ENCODE assay signal across 24 mouse cellular contexts in the genomic region with DNA sequence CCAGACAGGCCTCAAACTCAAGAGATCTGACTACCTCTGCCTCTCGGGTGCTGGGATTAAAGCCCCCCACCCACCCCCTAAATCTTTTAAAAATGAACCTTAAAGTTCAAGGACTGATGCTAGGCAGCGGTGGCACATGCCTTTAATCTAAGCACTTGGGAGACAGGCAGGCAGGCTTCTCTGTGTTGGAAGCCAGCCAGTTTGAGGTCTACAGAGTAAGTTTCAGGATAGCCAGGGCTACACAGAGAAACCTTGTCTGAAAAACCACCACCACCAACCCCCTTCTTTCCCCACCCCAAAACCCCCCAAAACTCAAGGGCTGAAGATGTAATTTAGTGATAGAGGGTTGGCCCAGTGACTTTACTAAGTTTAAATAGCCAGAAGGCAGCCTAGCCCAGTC.
"Had no signal": no experiment of that assay in that cellular context is flagged by ENCODE, and none has a peak within 500 bp of the region (broad histone marks: within the 10 kb centered on the region; RNA-seq: fewer than 3 reads in every experiment).

No protein-coding gene starts in this region.

- H3K27ac ChIP-seq: hindbrain, embryonic 12.5 days; hindbrain, embryonic 14.5 days; kidney, embryonic 15.5 days; kidney, postnatal 0 days; limb, embryonic 13.5 days; limb, embryonic 15.5 days; liver, embryonic 12.5 days; liver, embryonic 14.5 days had no signal

- H3K4me1 ChIP-seq: limb, embryonic 15.5 days had no signal

- DNase-seq: forebrain, postnatal 0 days; gastrocnemius, postnatal 14 days; gastrocnemius, postnatal 36 days; heart, adult 18-20 months; heart, postnatal 10 days; kidney, adult 11 months; kidney, adult 2 months; kidney, adult 9 months; kidney, postnatal 14 days; kidney, postnatal 36 days; layer of hippocampus, postnatal 36 days; left cerebral cortex, postnatal 4 days; lung, adult 18-20 months had no signal

- H3K27me3 ChIP-seq: heart, embryonic 13.5 days; hindbrain, embryonic 12.5 days; kidney, embryonic 15.5 days; limb, embryonic 13.5 days; limb, embryonic 15.5 days; liver, embryonic 12.5 days had no signal

- H3K4me2 ChIP-seq: heart, embryonic 13.5 days; hindbrain, embryonic 12.5 days; hindbrain, embryonic 14.5 days; kidney, embryonic 15.5 days; limb, embryonic 13.5 days; limb, embryonic 15.5 days; liver, embryonic 12.5 days had no signal

- H3K4me3 ChIP-seq: heart, embryonic 13.5 days; hindbrain, embryonic 12.5 days; kidney, embryonic 15.5 days; limb, embryonic 13.5 days; limb, embryonic 15.5 days; liver, embryonic 12.5 days had no signal

- H3K9me3 ChIP-seq: heart, embryonic 13.5 days; hindbrain, embryonic 12.5 days; kidney, embryonic 15.5 days; limb, embryonic 13.5 days; limb, embryonic 15.5 days; liver, embryonic 12.5 days had no signal

- ATAC-seq: forebrain, postnatal 0 days; hindbrain, embryonic 16.5 days; intestine, embryonic 16.5 days; liver, embryonic 12.5 days had no signal

- H3K9ac ChIP-seq: forebrain, postnatal 0 days; hindbrain, embryonic 12.5 days; hindbrain, embryonic 14.5 days; kidney, embryonic 15.5 days; limb, embryonic 13.5 days; limb, embryonic 15.5 days; liver, embryonic 12.5 days; liver, embryonic 14.5 days had no signal
